8 mouse cellular contexts compared by ENCODE assay signal in genomic region chr9:22003163-22003554, GRCm38 (mm10). TPM values are rescaled to one million over a fixed set of nuclear protein-coding genes. Genes with fewer than 3 reads are reported as not detected.
DNase-seq lines count a peak whose midpoint lies in the region; ATAC-seq and TF ChIP-seq lines count a peak whose summit lies in the region.

No protein-coding gene starts in this region.

- no peak for DNase-seq in frontal cortex, postnatal 25 days (ENCODE audit: low spot score in 2 of 2)
- DNase-seq in testis, postnatal 10 days (ENCODE audit: low spot score), result no peak
- DNase-seq in layer of hippocampus, adult 9-11 months, result peak; percentile 73
- DNase-seq in midbrain, embryonic 11.5 days (ENCODE audit: low spot score, missing footprints), result no peak

- peak overlapping the region; percentile 61 for H3K9ac ChIP-seq in forebrain, embryonic 15.5 days (replicated peaks)
- peak overlapping the region; percentile 68 for H3K9ac ChIP-seq in midbrain, embryonic 11.5 days (ENCODE audit: low read length)

- H3K4me1 ChIP-seq in testis, adult 2 months (ENCODE audit: control insufficient read depth, insufficient read depth, low read length), result peaks cover 9% of the 10 kb centered on the region
- peaks cover 34% of the 10 kb centered on the region for H3K4me1 ChIP-seq in forebrain, embryonic 15.5 days
- peaks cover 21% of the 10 kb centered on the region for H3K4me1 ChIP-seq in midbrain, embryonic 11.5 days (ENCODE audit: control insufficient read depth, insufficient read depth, low read length)

- no peaks in the 10 kb centered on the region; the same call in none of the 2 replicates for H3K36me3 ChIP-seq in testis, adult 2 months (ENCODE audit: control insufficient read depth, insufficient read depth, low read length)
- peaks cover 23% of the 10 kb centered on the region for H3K36me3 ChIP-seq in forebrain, embryonic 15.5 days
- H3K36me3 ChIP-seq in midbrain, embryonic 11.5 days (ENCODE audit: control insufficient read depth, insufficient read depth, low read length), result no peaks in the 10 kb centered on the region

- no peak for TF ChIP-seq POLR2A in testis, adult 2 months (IDR thresholded peaks at IDR 0.05; ENCODE audit: control insufficient read depth, low read depth, low read length)

- ATAC-seq in frontal cortex, adult (ENCODE audit: low TSS enrichment), result peak; percentile 35
- peak; percentile 14 for ATAC-seq in forebrain, embryonic 15.5 days (replicated peaks)
- ATAC-seq in midbrain, embryonic 11.5 days (ENCODE audit: low FRiP score), result no peak; the same call in 1 of the 2 replicates
- ATAC-seq in cerebellum, adult (ENCODE audit: insufficient number of reproducible peaks, low FRiP score, low TSS enrichment), result no peak

- peak overlapping the region; percentile 75 for H3K4me2 ChIP-seq in forebrain, embryonic 15.5 days (replicated peaks)
- H3K4me2 ChIP-seq in midbrain, embryonic 11.5 days, result peak overlapping the region; percentile 94

- H3K27me3 ChIP-seq in testis, adult 2 months (ENCODE audit: control insufficient read depth, insufficient read depth, low read length), result no peaks in the 10 kb centered on the region
- no peaks in the 10 kb centered on the region for H3K27me3 ChIP-seq in forebrain, embryonic 15.5 days
- no peaks in the 10 kb centered on the region for H3K27me3 ChIP-seq in midbrain, embryonic 11.5 days (ENCODE audit: control insufficient read depth, insufficient read depth, low read length)

- peak overlapping the region; percentile 41 for H3K27ac ChIP-seq in testis, adult 2 months (ENCODE audit: control insufficient read depth, insufficient read depth, low read depth, low read length)
- peak overlapping the region; percentile 66 for H3K27ac ChIP-seq in forebrain, embryonic 15.5 days (replicated peaks)
- H3K27ac ChIP-seq in midbrain, embryonic 11.5 days (ENCODE audit: low read depth, low read length), result no peak overlapping the region

- peak overlapping the region; percentile 83 for H3K4me3 ChIP-seq in testis, adult 2 months (ENCODE audit: control insufficient read depth, low read depth, low read length)
- H3K4me3 ChIP-seq in forebrain, embryonic 15.5 days, result peak overlapping the region; percentile 47
- H3K4me3 ChIP-seq in midbrain, embryonic 11.5 days (ENCODE audit: low read depth, low read length), result peak overlapping the region; percentile 78

- 0% methylated on average over 18 of the region's 18 CpGs for WGBS in forebrain, embryonic 15.5 days
- WGBS in midbrain, embryonic 11.5 days, result 1% methylated on average over 18 of the region's 18 CpGs

- no peak for TF ChIP-seq CTCF in testis, adult 2 months (IDR thresholded peaks at IDR 0.05; ENCODE audit: control insufficient read depth, insufficient read depth, insufficient replicate concordance, low read depth, low read length)

- no peaks in the 10 kb centered on the region for H3K9me3 ChIP-seq in forebrain, embryonic 15.5 days
- H3K9me3 ChIP-seq in midbrain, embryonic 11.5 days (ENCODE audit: control insufficient read depth, low read length), result no peaks in the 10 kb centered on the region

RNA-seq across cellular contexts. Expression of gene Prkcsh, which starts 0.6 kb away (rescaled TPM):
- polyA plus RNA-seq in testis, adult 2 months (2012; rRNA removed), result 41.2 and 43.3 TPM in 2 replicates
- 87.2 and 91.1 TPM in 2 replicates for polyA plus RNA-seq in forebrain, embryonic 15.5 days (2015; fragmentation: Nextera tagmentation; extraction: Ambion mirVana)
- 85.5 and 86.9 TPM in 2 replicates for polyA plus RNA-seq in midbrain, embryonic 11.5 days (2014; fragmentation: Nextera tagmentation; extraction: Ambion mirVana)

RNA-seq across cellular contexts. Expression of gene Ccdc151, which starts 0.7 kb away (rescaled TPM):
- 38.5 and 46.0 TPM in 2 replicates for polyA plus RNA-seq in testis, adult 2 months (2012; rRNA removed)
- 4.4 and 5.5 TPM in 2 replicates for polyA plus RNA-seq in forebrain, embryonic 15.5 days (2015; fragmentation: Nextera tagmentation; extraction: Ambion mirVana)
- polyA plus RNA-seq in midbrain, embryonic 11.5 days (2014; fragmentation: Nextera tagmentation; extraction: Ambion mirVana), result 4.7 and 6.3 TPM in 2 replicates

RNA-seq across cellular contexts. Expression of gene Rgl3, which starts 13.9 kb away (rescaled TPM):
- 3.9 and 5.2 TPM in 2 replicates for polyA plus RNA-seq in testis, adult 2 months (2012; rRNA removed)
- polyA plus RNA-seq in forebrain, embryonic 15.5 days (2015; fragmentation: Nextera tagmentation; extraction: Ambion mirVana), result 0.87 and 1.1 TPM in 2 replicates
- polyA plus RNA-seq in midbrain, embryonic 11.5 days (2014; fragmentation: Nextera tagmentation; extraction: Ambion mirVana), result 0.97 and 2.2 TPM in 2 replicates

RNA-seq across cellular contexts. Expression of gene Epor, which starts 39.9 kb away (rescaled TPM):
- polyA plus RNA-seq in testis, adult 2 months (2012; rRNA removed), result 1.5 and 1.9 TPM in 2 replicates
- 1.7 and 1.8 TPM in 2 replicates for polyA plus RNA-seq in forebrain, embryonic 15.5 days (2015; fragmentation: Nextera tagmentation; extraction: Ambion mirVana)
- polyA plus RNA-seq in midbrain, embryonic 11.5 days (2014; fragmentation: Nextera tagmentation; extraction: Ambion mirVana), result 3.4 and 5.2 TPM in 2 replicates

RNA-seq across cellular contexts. Expression of gene Swsap1, which starts 47.6 kb away (rescaled TPM):
- 4.7 and 5.1 TPM in 2 replicates for polyA plus RNA-seq in testis, adult 2 months (2012; rRNA removed)
- polyA plus RNA-seq in forebrain, embryonic 15.5 days (2015; fragmentation: Nextera tagmentation; extraction: Ambion mirVana), result 9.3 and 12.1 TPM in 2 replicates
- 20.3 and 22.3 TPM in 2 replicates for polyA plus RNA-seq in midbrain, embryonic 11.5 days (2014; fragmentation: Nextera tagmentation; extraction: Ambion mirVana)

Comparison
In these comparisons a context has a peak if more than half of its experiments do, and no peak if none do; other contexts are left out.
1. ATAC-seq: peak in frontal cortex, adult (single experiment) and forebrain, embryonic 15.5 days (single experiment); none in midbrain, embryonic 11.5 days (single experiment) and cerebellum, adult (single experiment).
2. Peak in every context shown above with its lines, with median percentiles within 50 percentile points of each other: H3K4me3 ChIP-seq.